Mouse (Mus musculus): Measurements from ENCODE around the gene Dcbld1.
"Not testable (repeated sequence)": the region's sequence is repeated elsewhere in the genome, so short reads cannot be mapped to it uniquely, and the experiment has no call there.

- not testable (repeated sequence) for TF ChIP-seq CTCF (IDR thresholded peaks at IDR 0.05; ENCODE audit: low read depth, low read length); POLR2A (IDR thresholded peaks at IDR 0.05; ENCODE audit: extremely low read depth, insufficient read depth, low read length)
Measured at GRCm38 (mm10) chr10:52298568-52298967, 65.1 kb downstream of the Dcbld1 start.
